Mouse (Mus musculus) lung, postnatal 0 days (tissue): ENCODE measurements at regions not wholly inside any gene's neighbourhood (a gene's known extent, or its start where the extent isn't known, plus 50 kb on each side); places are given as distances from the start of the nearest gene placed in this dataset.

Source experiments
- CTCF ChIP-seq: IDR thresholded peaks from 2 replicates; pipeline ENCODE4 v1.5.1; 2016; ENCODE audit warnings: antibody characterized with exemption, mild to moderate bottlenecking
- EP300 ChIP-seq: IDR thresholded peaks from 2 replicates; pipeline ENCODE4 v1.6.1; 2016; ENCODE audit warnings: antibody characterized with exemption, mild to moderate bottlenecking, control low read depth

GRCm38 (mm10) chr16:65195761-65196160 is 90.1 kb upstream of the Htr1f start:
- TF ChIP-seq EP300 (no peak), CTCF (no peak)
